Mouse (Mus musculus) lung, postnatal 0 days (tissue): ENCODE measurements at regions not wholly inside any gene's neighbourhood (a gene's known extent, or its start where the extent isn't known, plus 50 kb on each side); places are given as distances from the start of the nearest gene placed in this dataset.

Source experiments
- ATAC-seq: fragments of 200-750 bp; cut with Nextera tagmentation; 2 replicates; pipeline ENCODE4 v1.8.0; 2017; ENCODE audit warnings: moderate library complexity
- DNase-seq: peaks from one replicate; pipeline ENCODE4 v3.0.0-alpha.2; 2016; ENCODE audit warnings: low spot score
- H3K27ac ChIP-seq: fragments of 300-500 bp; sonication (generic); 2 replicates; pipeline ENCODE4 v1.5.1; 2014; ENCODE audit warnings: antibody characterized with exemption, mild to moderate bottlenecking, low read length, mixed read lengths
- H3K27me3 ChIP-seq: fragments of 300-500 bp; sonication (generic); replicated peaks from 2 replicates; pipeline ENCODE4 v1.6.1; 2014; ENCODE audit warnings: low read length, mixed read lengths; ENCODE audit not compliant: insufficient read depth
- H3K36me3 ChIP-seq: fragments of 300-500 bp; sonication (generic); 2 replicates; pipeline ENCODE4 v1.6.1; 2014; ENCODE audit warnings: low read length, mixed read lengths; ENCODE audit not compliant: insufficient read depth
- H3K4me1 ChIP-seq: fragments of 300-500 bp; sonication (generic); 2 replicates; pipeline ENCODE4 v1.6.1; 2014; ENCODE audit warnings: antibody characterized with exemption, low read depth, low read length, mixed read lengths; ENCODE audit not compliant: insufficient read depth
- H3K4me2 ChIP-seq: fragments of 300-500 bp; sonication (generic); replicated peaks from 2 replicates; pipeline ENCODE4 v1.6.1; 2014; ENCODE audit warnings: low read depth, mild to moderate bottlenecking, low read length, moderate library complexity, mixed read lengths
- H3K4me3 ChIP-seq: fragments of 300-500 bp; sonication (generic); 2 replicates; pipeline ENCODE4 v1.5.1; 2014; ENCODE audit warnings: low read depth, low read length
- H3K9ac ChIP-seq: fragments of 300-500 bp; sonication (generic); replicated peaks from 2 replicates; pipeline ENCODE4 v1.6.1; 2014; ENCODE audit warnings: low read depth, mild to moderate bottlenecking
- H3K9me3 ChIP-seq: fragments of 300-500 bp; sonication (generic); 2 replicates; pipeline ENCODE4 v1.6.1; 2016; ENCODE audit warnings: low read length, mixed read lengths
- CTCF ChIP-seq: IDR thresholded peaks from 2 replicates; pipeline ENCODE4 v1.5.1; 2016; ENCODE audit warnings: antibody characterized with exemption, mild to moderate bottlenecking
- EP300 ChIP-seq: IDR thresholded peaks from 2 replicates; pipeline ENCODE4 v1.6.1; 2016; ENCODE audit warnings: antibody characterized with exemption, mild to moderate bottlenecking, control low read depth
- WGBS: fragments of 180-500 bp; shearing (Covaris S2); extraction: QIAGEN DNeasy Blood & Tissue Kit; methylation state at CpG from one replicate; pipeline ENCODE4 v1.1.7; 2014; 5-methylcytosine and 5-hydroxymethylcytosine counted together

- Histone ChIP-seq H3K4me2 (no peak overlapping the region), H3K27me3 (no peaks in the 10 kb centered on the region), H3K9ac (no peak overlapping the region), H3K4me3 (no peak overlapping the region), H3K36me3 (no peaks in the 10 kb centered on the region), H3K9me3 (no peaks in the 10 kb centered on the region), H3K27ac (no peak overlapping the region), H3K4me1 (peaks cover 8% of the 10 kb centered on the region; the same call in 1 of the 2 replicates)
- WGBS, result 70% methylated on average over 13 of the region's 13 CpGs
- ATAC-seq (no peak), DNase-seq (no peak)
- TF ChIP-seq CTCF, result no peak
- TF ChIP-seq EP300, result no peak
Measured at GRCm38 (mm10) chr14:25228321-25229047, 230.5 kb upstream of the Zmiz1 start.

- Histone ChIP-seq H3K27ac (no peak overlapping the region), H3K4me3 (no peak overlapping the region), H3K36me3 (no peaks in the 10 kb centered on the region), H3K4me1 (peaks cover 8% of the 10 kb centered on the region; the same call in 1 of the 2 replicates), H3K27me3 (no peaks in the 10 kb centered on the region), H3K9me3 (no peaks in the 10 kb centered on the region), H3K4me2 (no peak overlapping the region), H3K9ac (no peak overlapping the region)
- no peak for TF ChIP-seq CTCF
- no peak for TF ChIP-seq EP300
- ATAC-seq (no peak), DNase-seq (no peak)
- 26% methylated on average over 6 of the region's 6 CpGs for WGBS
Measured at GRCm38 (mm10) chr14:25229569-25229968, 229.4 kb upstream of the Zmiz1 start.

- H3K27ac ChIP-seq, result no peak overlapping the region
- 87% methylated on average over 1 of the region's 1 CpGs for WGBS
- H3K36me3 ChIP-seq, result no peaks in the 10 kb centered on the region
- TF ChIP-seq CTCF (no peak), EP300 (no peak)
- H3K4me3 ChIP-seq, result no peak overlapping the region
- H3K4me2 ChIP-seq, result no peak overlapping the region
- no peak overlapping the region for H3K9ac ChIP-seq
- H3K4me1 ChIP-seq, result peaks cover 3% of the 10 kb centered on the region; the same call in 1 of the 2 replicates
- no peaks in the 10 kb centered on the region for H3K9me3 ChIP-seq
- H3K27me3 ChIP-seq, result no peaks in the 10 kb centered on the region
- peak; percentile 26 for DNase-seq
- peak; percentile 38 for ATAC-seq
Measured at GRCm38 (mm10) chr14:25231881-25232280, 227.1 kb upstream of the Zmiz1 start.

- DNase-seq, result peak; percentile 60
- no peak for TF ChIP-seq EP300
- TF ChIP-seq CTCF, result no peak
- Histone ChIP-seq H3K27ac (no peak overlapping the region), H3K4me1 (no peaks in the 10 kb centered on the region), H3K4me3 (no peak overlapping the region), H3K36me3 (no peaks in the 10 kb centered on the region), H3K9me3 (no peaks in the 10 kb centered on the region), H3K9ac (no peak overlapping the region), H3K27me3 (no peaks in the 10 kb centered on the region), H3K4me2 (no peak overlapping the region)
- 58% methylated on average over 13 of the region's 13 CpGs for WGBS
- ATAC-seq, result peak; percentile 82
Measured at GRCm38 (mm10) chr14:25236421-25236973, 222.5 kb upstream of the Zmiz1 start.

- Histone ChIP-seq H3K9me3 (no peaks in the 10 kb centered on the region), H3K36me3 (no peaks in the 10 kb centered on the region), H3K4me3 (no peak overlapping the region), H3K27ac (no peak overlapping the region), H3K9ac (no peak overlapping the region), H3K4me2 (no peak overlapping the region), H3K27me3 (no peaks in the 10 kb centered on the region), H3K4me1 (peaks cover 6% of the 10 kb centered on the region; the same call in 1 of the 2 replicates)
- DNase-seq (no peak), ATAC-seq (no peak)
- 49% methylated on average over 3 of the region's 3 CpGs for WGBS
- TF ChIP-seq CTCF, result no peak
- TF ChIP-seq EP300, result no peak
Measured at GRCm38 (mm10) chr14:25239335-25239960, 219.5 kb upstream of the Zmiz1 start.

- no peak overlapping the region for H3K4me3 ChIP-seq
- no peak overlapping the region for H3K4me2 ChIP-seq
- TF ChIP-seq EP300, result peak; percentile 79
- no peak for TF ChIP-seq CTCF
- DNase-seq (peak; percentile 61), ATAC-seq (peak; percentile 42)
- H3K9ac ChIP-seq, result no peak overlapping the region
- no peak overlapping the region for H3K27ac ChIP-seq
- H3K36me3 ChIP-seq, result no peaks in the 10 kb centered on the region
- H3K9me3 ChIP-seq, result no peaks in the 10 kb centered on the region
- H3K27me3 ChIP-seq, result no peaks in the 10 kb centered on the region
- WGBS, result 24% methylated on average over 5 of the region's 5 CpGs
- peaks cover 6% of the 10 kb centered on the region; the same call in 1 of the 2 replicates for H3K4me1 ChIP-seq
Measured at GRCm38 (mm10) chr14:25242753-25243152, 216.2 kb upstream of the Zmiz1 start.
